Mouse (Mus musculus): ENCODE data around the gene Fat2.

Fat2 gene

GRCm38 (mm10) chr11:55329868-55330772 lies 6.2 kb downstream of the Fat2 start:
- CTCF ChIA-PET, result no interaction called here

- CTCF ChIA-PET, result no interaction called here
Measured at GRCm38 (mm10) chr11:55327558-55328409, 8.6 kb downstream of the Fat2 start.

GRCm38 (mm10) chr11:55327111-55327510 lies 9.3 kb downstream of the Fat2 start:
- CTCF ChIA-PET, result no interaction called here

- CTCF ChIA-PET, result interaction anchor here (0.7 kb wide), 1 partner anchor 68 kb away, joined by 8 read pairs; no protein-coding TSS in a partner anchor
Measured at GRCm38 (mm10) chr11:55326211-55326610, 10.2 kb downstream of the Fat2 start.

GRCm38 (mm10) chr11:55323854-55324253 lies 12.5 kb downstream of the Fat2 start:
- CTCF ChIA-PET, result no interaction called here

- CTCF ChIA-PET, result no interaction called here
Measured at GRCm38 (mm10) chr11:55320990-55321389, 15.4 kb downstream of the Fat2 start.

GRCm38 (mm10) chr11:55315966-55316365 lies 20.4 kb downstream of the Fat2 start:
- CTCF ChIA-PET, result no interaction called here

GRCm38 (mm10) chr11:55314704-55315047 lies 21.7 kb downstream of the Fat2 start:
- CTCF ChIA-PET, result no interaction called here

- CTCF ChIA-PET, result no interaction called here
Measured at GRCm38 (mm10) chr11:55313768-55314703, 22.3 kb downstream of the Fat2 start.

GRCm38 (mm10) chr11:55302350-55302749 lies 34.0 kb downstream of the Fat2 start:
- CTCF ChIA-PET, result no interaction called here

GRCm38 (mm10) chr11:55293179-55293578 lies 43.2 kb downstream of the Fat2 start:
- CTCF ChIA-PET, result no interaction called here

- CTCF ChIA-PET, result no interaction called here
Measured at GRCm38 (mm10) chr11:55291901-55292300, 44.5 kb downstream of the Fat2 start.

GRCm38 (mm10) chr11:55289851-55290391 lies 46.4 kb downstream of the Fat2 start:
- CTCF ChIA-PET, result no interaction called here

- CTCF ChIA-PET, result no interaction called here
Measured at GRCm38 (mm10) chr11:55274756-55275155, 61.6 kb downstream of the Fat2 start.

- CTCF ChIA-PET, result no interaction called here
Measured at GRCm38 (mm10) chr11:55268580-55268979, 67.8 kb downstream of the Fat2 start.

- CTCF ChIA-PET, result no interaction called here
Measured at GRCm38 (mm10) chr11:55265647-55266046, 70.7 kb downstream of the Fat2 start.

GRCm38 (mm10) chr11:55264318-55264717 lies 72.0 kb downstream of the Fat2 start:
- CTCF ChIA-PET, result no interaction called here

- CTCF ChIA-PET, result no interaction called here
Measured at GRCm38 (mm10) chr11:55262000-55262399, 74.4 kb downstream of the Fat2 start.

GRCm38 (mm10) chr11:55261105-55261504 lies 75.3 kb downstream of the Fat2 start:
- CTCF ChIA-PET, result no interaction called here

- CTCF ChIA-PET, result no interaction called here
Measured at GRCm38 (mm10) chr11:55253391-55253790, 83.0 kb downstream of the Fat2 start.

- CTCF ChIA-PET, result no interaction called here
Measured at GRCm38 (mm10) chr11:55250527-55250926, 85.8 kb downstream of the Fat2 start.

GRCm38 (mm10) chr11:55240556-55240955 lies 95.8 kb downstream of the Fat2 start:
- CTCF ChIA-PET, result interaction anchor here (1.0 kb wide), 1 partner anchor 35 kb away, joined by 4 read pairs; no protein-coding TSS in a partner anchor

All from spleen, embryonic (tissue).